ENCODE assay signal across 8 mouse cellular contexts in the genomic region with DNA sequence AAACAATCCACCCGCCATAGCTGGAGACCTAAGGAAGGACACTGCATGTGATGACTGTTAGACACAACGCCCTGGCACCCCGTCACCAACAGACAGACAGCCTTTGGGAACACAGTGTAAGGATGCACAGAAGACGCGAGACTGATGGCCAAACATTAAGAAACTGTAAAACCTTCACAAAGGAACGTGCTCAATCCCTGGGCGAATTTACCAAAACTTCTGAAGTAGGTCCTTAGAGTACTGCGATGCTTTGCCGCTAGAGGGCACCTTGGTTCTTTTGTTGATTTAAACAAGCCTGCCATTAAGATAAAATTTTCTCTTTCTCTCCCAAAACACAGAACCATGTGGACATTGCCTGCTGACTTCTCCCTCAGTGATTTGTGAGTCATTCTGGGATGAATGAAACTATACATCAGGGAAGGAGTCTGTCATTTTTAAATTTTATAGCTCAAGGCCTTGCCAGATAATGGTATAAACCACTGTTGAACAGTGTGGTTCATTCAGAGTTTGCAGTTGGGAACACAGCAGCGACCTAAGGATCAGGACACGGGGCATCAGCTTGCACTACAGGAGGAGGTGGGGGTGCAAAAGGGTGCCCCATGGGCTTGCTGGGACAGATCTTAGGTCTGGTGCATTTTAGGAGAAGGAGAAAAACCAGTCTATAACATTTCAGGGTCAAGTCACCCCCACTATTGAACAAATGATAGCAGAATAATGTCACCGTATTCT. TPM values are rescaled to one million over a fixed set of nuclear protein-coding genes. Genes with fewer than 3 reads are reported as not detected.
DNase-seq lines count a peak whose midpoint lies in the region; ATAC-seq lines count a peak whose summit lies in the region.

No protein-coding gene starts in this region.

- no peaks in the 10 kb centered on the region for H3K4me1 ChIP-seq in forebrain, embryonic 13.5 days
- H3K4me1 ChIP-seq in hindbrain, embryonic 15.5 days (replicated peaks) = no peaks in the 10 kb centered on the region
- H3K4me1 ChIP-seq in midbrain, embryonic 16.5 days (ENCODE audit: control insufficient read depth, insufficient read depth, low read length) = no peaks in the 10 kb centered on the region

- H3K4me2 ChIP-seq in forebrain, embryonic 13.5 days = no peak overlapping the region
- H3K4me2 ChIP-seq in hindbrain, embryonic 15.5 days = no peak overlapping the region
- H3K4me2 ChIP-seq in midbrain, embryonic 16.5 days (ENCODE audit: low read length) = no peak overlapping the region

- intact Hi-C loops in left cerebral cortex, postnatal 25 days (cut with DNase I) = loop anchor here (2.0 kb wide), 1 partner anchor 261 kb away; no protein-coding TSS in a partner anchor

- WGBS in forebrain, embryonic 13.5 days = 45% methylated on average over 12 of the region's 12 CpGs
- 46% methylated on average over 12 of the region's 12 CpGs for WGBS in hindbrain, embryonic 15.5 days
- WGBS in midbrain, embryonic 16.5 days = 47% methylated on average over 12 of the region's 12 CpGs

- ATAC-seq in forebrain, embryonic 13.5 days = peak; percentile 65
- peak; percentile 68 for ATAC-seq in hindbrain, embryonic 15.5 days (ENCODE audit: low FRiP score, low read depth)
- ATAC-seq in midbrain, embryonic 16.5 days = peak; percentile 79

- no peak overlapping the region for H3K4me3 ChIP-seq in forebrain, embryonic 13.5 days
- no peak overlapping the region for H3K4me3 ChIP-seq in hindbrain, embryonic 15.5 days
- no peak overlapping the region for H3K4me3 ChIP-seq in midbrain, embryonic 16.5 days (ENCODE audit: low read depth, low read length)

- H3K27me3 ChIP-seq in forebrain, embryonic 13.5 days = no peaks in the 10 kb centered on the region
- H3K27me3 ChIP-seq in hindbrain, embryonic 15.5 days = no peaks in the 10 kb centered on the region
- no peaks in the 10 kb centered on the region for H3K27me3 ChIP-seq in midbrain, embryonic 16.5 days (ENCODE audit: control insufficient read depth, insufficient read depth, low read depth, low read length)

- H3K9me3 ChIP-seq in forebrain, embryonic 13.5 days (replicated peaks) = no peaks in the 10 kb centered on the region
- H3K9me3 ChIP-seq in hindbrain, embryonic 15.5 days = no peaks in the 10 kb centered on the region
- H3K9me3 ChIP-seq in midbrain, embryonic 16.5 days (replicated peaks; ENCODE audit: control insufficient read depth, low read length, poor library complexity, severe bottlenecking) = no peaks in the 10 kb centered on the region

- no peak overlapping the region for H3K27ac ChIP-seq in forebrain, embryonic 13.5 days
- no peak overlapping the region for H3K27ac ChIP-seq in hindbrain, embryonic 15.5 days (replicated peaks)
- H3K27ac ChIP-seq in midbrain, embryonic 16.5 days (ENCODE audit: low read length) = no peak overlapping the region

- DNase-seq in layer of hippocampus, adult 11-12 months (ENCODE audit: low spot score) = peak; percentile 79
- DNase-seq in layer of hippocampus, adult 9-10 months (ENCODE audit: low spot score) = no peak
- DNase-seq in c-Kit-positive CD71-negative TER-119-negative erythroid progenitor cells, embryonic 14.5 days (ENCODE audit: low read depth) = peak; percentile 60
- peak; percentile 66 to 82 for DNase-seq in left cerebral cortex, postnatal 25 days (ENCODE audit: low spot score in 2 of 2)
- DNase-seq in spleen, postnatal 10 days (ENCODE audit: low spot score in 2 of 2) = peak; percentile 36 to 78

- H3K36me3 ChIP-seq in forebrain, embryonic 13.5 days (ENCODE audit: poor library complexity, severe bottlenecking) = peaks cover 8% of the 10 kb centered on the region
- H3K36me3 ChIP-seq in hindbrain, embryonic 15.5 days = no peaks in the 10 kb centered on the region
- no peaks in the 10 kb centered on the region for H3K36me3 ChIP-seq in midbrain, embryonic 16.5 days (ENCODE audit: control insufficient read depth, insufficient read depth, low read length)

- H3K9ac ChIP-seq in forebrain, embryonic 13.5 days = no peak overlapping the region
- H3K9ac ChIP-seq in hindbrain, embryonic 15.5 days = no peak overlapping the region
- H3K9ac ChIP-seq in midbrain, embryonic 16.5 days (ENCODE audit: low read depth, low read length) = no peak overlapping the region

RNA-seq across cellular contexts. Expression of a gene that starts 28.6 kb away (rescaled TPM):
- 482 and 552 TPM in 2 replicates for polyA plus RNA-seq in forebrain, embryonic 13.5 days (2015; fragmentation: Nextera tagmentation; extraction: Ambion mirVana)
- 80.2 and 93.6 TPM in 2 replicates for polyA plus RNA-seq in hindbrain, embryonic 15.5 days (2015; fragmentation: Nextera tagmentation; extraction: Ambion mirVana)
- total RNA-seq in left cerebral cortex, postnatal 25 days (2021) = 1 to 10 TPM; 2.4 to 5.5 TPM
- 42.3 and 46.4 TPM in 2 replicates for polyA plus RNA-seq in midbrain, embryonic 16.5 days (2015; fragmentation: Nextera tagmentation; extraction: Ambion mirVana)

RNA-seq across cellular contexts. Expression of a gene that starts 52.6 kb away (rescaled TPM):
- 96.4 and 106 TPM in 2 replicates for polyA plus RNA-seq in forebrain, embryonic 13.5 days (2015; fragmentation: Nextera tagmentation; extraction: Ambion mirVana)
- polyA plus RNA-seq in hindbrain, embryonic 15.5 days (2015; fragmentation: Nextera tagmentation; extraction: Ambion mirVana) = 29.3 and 37.0 TPM in 2 replicates
- 1 to 10 TPM; 8.3 to 8.6 TPM for total RNA-seq in left cerebral cortex, postnatal 25 days (2021)
- 24.5 and 26.0 TPM in 2 replicates for polyA plus RNA-seq in midbrain, embryonic 16.5 days (2015; fragmentation: Nextera tagmentation; extraction: Ambion mirVana)
